Mouse (Mus musculus) lung, postnatal 0 days (tissue): ENCODE data around the gene Ctsw.

Experiments used
- CTCF ChIP-seq: IDR thresholded peaks from 2 replicates; pipeline ENCODE4 v1.5.1; 2016; ENCODE audit warnings: antibody characterized with exemption, mild to moderate bottlenecking
- EP300 ChIP-seq: IDR thresholded peaks from 2 replicates; pipeline ENCODE4 v1.6.1; 2016; ENCODE audit warnings: antibody characterized with exemption, mild to moderate bottlenecking, control low read depth

GRCm38 (mm10) chr19:5459896-5460295, 8.4 kb downstream of the Ctsw start:
- no peak for TF ChIP-seq CTCF
- TF ChIP-seq EP300 = no peak
